ENCODE assay signal across 8 mouse cellular contexts in genomic region chr8:95054927-95055510, GRCm38 (mm10). TPM values are rescaled to one million over a fixed set of nuclear protein-coding genes. Genes with fewer than 3 reads are reported as not detected.
A peak's percentile ranks its signal among the peaks of the same experiment; 100 is the strongest.
DNase-seq lines count a peak whose midpoint lies in the region; ATAC-seq and TF ChIP-seq lines count a peak whose summit lies in the region.

Gene Drc7, plus strand, starts transcription at chr8:95055103.

- no peak within 1 kb of the TSS for H3K4me2 ChIP-seq in heart, embryonic 12.5 days
- H3K4me2 ChIP-seq in embryonic facial prominence, embryonic 11.5 days (ENCODE audit: low read depth, low read length), result no peak within 1 kb of the TSS
- H3K4me2 ChIP-seq in liver, embryonic 14.5 days (ENCODE audit: low read depth), result no peak within 1 kb of the TSS

- no peaks in the 10 kb centered on the region for H3K9me3 ChIP-seq in heart, embryonic 12.5 days (replicated peaks)
- no peaks in the 10 kb centered on the region for H3K9me3 ChIP-seq in embryonic facial prominence, embryonic 11.5 days (replicated peaks; ENCODE audit: control insufficient read depth, low read length)
- H3K9me3 ChIP-seq in liver, embryonic 14.5 days (ENCODE audit: control insufficient read depth, low read length), result no peaks in the 10 kb centered on the region

- H3K4me3 ChIP-seq in heart, embryonic 12.5 days, result no peak within 1 kb of the TSS
- H3K4me3 ChIP-seq in embryonic facial prominence, embryonic 11.5 days (ENCODE audit: low read depth, low read length), result no peak within 1 kb of the TSS
- H3K4me3 ChIP-seq in liver, embryonic 14.5 days (ENCODE audit: insufficient read depth in 1 of 2, low read depth in 2 of 2, low read length in 2 of 2), result no peak within 1 kb of the TSS

- peak; percentile 68 for ATAC-seq in heart, embryonic 12.5 days (ENCODE audit: insufficient number of reproducible peaks, low FRiP score)
- 0 out of 2 replicates have a peak, but pooled peaks have one; percentile 41 for ATAC-seq in embryonic facial prominence, embryonic 11.5 days (replicated peaks; ENCODE audit: insufficient number of reproducible peaks, low FRiP score, low TSS enrichment, low read depth)
- ATAC-seq in liver, embryonic 14.5 days (ENCODE audit: insufficient read depth), result peak; percentile 56; the same call in 1 of the 2 replicates

- TF ChIP-seq CTCF in liver, embryonic 14.5 days (IDR thresholded peaks at IDR 0.05; ENCODE audit: low read depth), result no peak

- WGBS in heart, embryonic 12.5 days, result 26% methylated on average over 2 of the region's 2 CpGs
- WGBS in embryonic facial prominence, embryonic 11.5 days, result 18% methylated on average over 2 of the region's 2 CpGs
- 37% methylated on average over 2 of the region's 2 CpGs for WGBS in liver, embryonic 14.5 days (ENCODE audit: insufficient replicate concordance)

- peaks cover 6% of the 10 kb centered on the region; the same call in 1 of the 2 replicates for H3K4me1 ChIP-seq in heart, embryonic 12.5 days (replicated peaks)
- no peaks in the 10 kb centered on the region for H3K4me1 ChIP-seq in embryonic facial prominence, embryonic 11.5 days (ENCODE audit: control insufficient read depth, insufficient read depth, low read length)
- peaks cover 13 to 31% of the 10 kb centered on the region in 2 experiments for H3K4me1 ChIP-seq in liver, embryonic 14.5 days (replicated peaks; ENCODE audit: control insufficient read depth in 2 of 2, insufficient read depth in 2 of 2, low read length in 1 of 2)

- TF ChIP-seq EP300 in liver, embryonic 14.5 days (IDR thresholded peaks at IDR 0.05; ENCODE audit: low read depth), result no peak

- no peaks in the 10 kb centered on the region for H3K36me3 ChIP-seq in heart, embryonic 12.5 days
- no peaks in the 10 kb centered on the region for H3K36me3 ChIP-seq in embryonic facial prominence, embryonic 11.5 days (replicated peaks; ENCODE audit: control insufficient read depth, insufficient read depth, low read depth, low read length)
- H3K36me3 ChIP-seq in liver, embryonic 14.5 days (replicated peaks; ENCODE audit: control insufficient read depth, insufficient read depth, low read depth), result no peaks in the 10 kb centered on the region

- H3K27me3 ChIP-seq in heart, embryonic 12.5 days (replicated peaks), result no peaks in the 10 kb centered on the region
- no peaks in the 10 kb centered on the region for H3K27me3 ChIP-seq in embryonic facial prominence, embryonic 11.5 days (ENCODE audit: control insufficient read depth, insufficient read depth, low read length)
- no peaks in the 10 kb centered on the region for H3K27me3 ChIP-seq in liver, embryonic 14.5 days (ENCODE audit: control insufficient read depth, insufficient read depth, low read length)

- no peak for DNase-seq in heart, postnatal 14 days
- DNase-seq in 416B (ENCODE audit: low read depth), result peak; percentile 48
- peak; percentile 55 for DNase-seq in embryonic facial prominence, embryonic 11.5 days (ENCODE audit: low spot score)
- peak in 1 of 3 experiments; percentile 61 for DNase-seq in liver, embryonic 14.5 days (ENCODE audit: low read depth in 3 of 3, low spot score in 3 of 3)
- peak; percentile 49 for DNase-seq in retina, postnatal 1 day
- no peak for DNase-seq in spleen, postnatal 36 days (ENCODE audit: low spot score in 2 of 2)
- no peak for DNase-seq in urinary bladder, postnatal 36 days (ENCODE audit: low spot score in 2 of 2)

- no peak within 1 kb of the TSS for H3K27ac ChIP-seq in heart, embryonic 12.5 days (ENCODE audit: poor library complexity, severe bottlenecking)
- no peak within 1 kb of the TSS for H3K27ac ChIP-seq in embryonic facial prominence, embryonic 11.5 days (replicated peaks; ENCODE audit: low read depth, low read length)
- no peak within 1 kb of the TSS for H3K27ac ChIP-seq in liver, embryonic 14.5 days

- no peak within 1 kb of the TSS for H3K9ac ChIP-seq in heart, embryonic 12.5 days
- H3K9ac ChIP-seq in embryonic facial prominence, embryonic 11.5 days (replicated peaks; ENCODE audit: low read length), result no peak within 1 kb of the TSS
- H3K9ac ChIP-seq in liver, embryonic 14.5 days (replicated peaks), result no peak within 1 kb of the TSS

- intact Hi-C loops in heart, postnatal 14 days (cut with DNase I), result no loop called here

RNA-seq across cellular contexts. Expression of gene Drc7, which starts in this region (rescaled TPM):
- polyA plus RNA-seq in heart, embryonic 12.5 days (2016; fragmentation: Nextera tagmentation; extraction: Ambion mirVana), result not detected in 2 replicates
- under 1 TPM in 1 of 2 experiments, not detected in 1; 0.31 TPM for total RNA-seq in heart, postnatal 14 days (2021)
- polyA plus RNA-seq in embryonic facial prominence, embryonic 11.5 days (2014; fragmentation: Nextera tagmentation; extraction: Ambion mirVana), result not detected in 2 replicates
- 0.19 and 0.21 TPM in 2 replicates for polyA plus RNA-seq in liver, embryonic 14.5 days (2012; rRNA removed)
- 0.15 and 0.33 TPM in 2 replicates for polyA plus RNA-seq in liver, embryonic 14.5 days (2014; fragmentation: Nextera tagmentation; extraction: Ambion mirVana)

Comparison
In these comparisons a context has a peak if more than half of its experiments do, and no peak if none do; other contexts are left out.
1. Peak in ATAC-seq in heart, embryonic 12.5 days; RNA of the gene not detected or under 1 TPM.
2. Peak in DNase-seq and ATAC-seq in embryonic facial prominence, embryonic 11.5 days; RNA of the gene not detected or under 1 TPM.
3. Peak in ATAC-seq in liver, embryonic 14.5 days; RNA of the gene not detected or under 1 TPM.
4. DNase-seq: peak in 416B (single experiment) and retina, postnatal 1 day (single experiment); none in heart, postnatal 14 days (0 of 2), spleen, postnatal 36 days (0 of 2) and urinary bladder, postnatal 36 days (0 of 2).
5. Peak in every context shown above with its lines, with median percentiles within 50 percentile points of each other: ATAC-seq.